40 mouse cellular contexts compared by ENCODE assay signal in the genomic region with DNA sequence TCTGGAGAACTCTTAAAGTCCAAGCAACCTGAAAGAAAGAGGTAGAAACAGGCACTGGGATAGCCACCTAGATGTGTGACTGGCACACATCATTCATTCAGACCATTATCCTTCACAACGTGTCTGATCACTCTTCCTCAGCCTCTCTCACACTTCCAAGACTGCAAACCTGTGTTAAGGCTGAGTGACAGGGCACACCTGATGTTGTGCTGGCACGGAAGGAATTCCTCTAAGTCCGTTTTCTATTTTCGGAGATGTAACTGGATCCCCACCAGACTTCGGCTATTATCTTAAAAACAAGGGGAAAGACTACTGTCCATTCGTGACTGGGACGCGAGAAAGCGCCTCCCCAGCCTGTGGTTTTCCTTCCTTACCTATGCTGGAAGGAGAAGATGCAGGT. TPM values are rescaled to one million over a fixed set of nuclear protein-coding genes. Genes with fewer than 3 reads are reported as not detected.
DNase-seq lines count a peak whose midpoint lies in the region; ATAC-seq and TF ChIP-seq lines count a peak whose summit lies in the region.
"Had no signal": no experiment of that assay in that cellular context is flagged by ENCODE, and none has a peak within 500 bp of the region (broad histone marks: within the 10 kb centered on the region; RNA-seq: fewer than 3 reads in every experiment).

No protein-coding gene starts in this region.

- H3K4me1 ChIP-seq in hindbrain, embryonic 11.5 days (replicated peaks; ENCODE audit: control insufficient read depth, insufficient read depth, low read length), result peaks cover 9% of the 10 kb centered on the region
- H3K4me1 ChIP-seq in hindbrain, postnatal 0 days (ENCODE audit: insufficient read depth, low read length), result peaks cover 13% of the 10 kb centered on the region
- H3K4me1 ChIP-seq in midbrain, embryonic 11.5 days (ENCODE audit: control insufficient read depth, insufficient read depth, low read length), result peaks cover 33% of the 10 kb centered on the region
- H3K4me1 ChIP-seq in midbrain, postnatal 0 days (ENCODE audit: insufficient read depth, low read length), result peaks cover 7% of the 10 kb centered on the region; the same call in 1 of the 2 replicates
- H3K4me1 ChIP-seq in embryonic facial prominence, embryonic 12.5 days, result peaks cover 27% of the 10 kb centered on the region
- H3K4me1 ChIP-seq in neural tube, embryonic 13.5 days (replicated peaks), result peaks cover 36% of the 10 kb centered on the region

- H3K9me3 ChIP-seq in hindbrain, embryonic 11.5 days (ENCODE audit: control insufficient read depth, low read length), result no peaks in the 10 kb centered on the region
- no peaks in the 10 kb centered on the region for H3K9me3 ChIP-seq in hindbrain, postnatal 0 days (ENCODE audit: low read length)
- H3K9me3 ChIP-seq in midbrain, embryonic 11.5 days (ENCODE audit: control insufficient read depth, low read length), result no peaks in the 10 kb centered on the region
- H3K9me3 ChIP-seq in midbrain, postnatal 0 days (ENCODE audit: low read length), result no peaks in the 10 kb centered on the region
- no peaks in the 10 kb centered on the region for H3K9me3 ChIP-seq in embryonic facial prominence, embryonic 12.5 days
- H3K9me3 ChIP-seq in neural tube, embryonic 13.5 days, result no peaks in the 10 kb centered on the region
- H3K9me3 ChIP-seq: forebrain, embryonic 12.5 days; heart, embryonic 10.5 days; heart, embryonic 15.5 days; hindbrain, embryonic 15.5 days; liver, embryonic 12.5 days had no signal

- no peak for TF ChIP-seq CTCF in hindbrain, postnatal 0 days (IDR thresholded peaks at IDR 0.05; ENCODE audit: low read depth)
- TF ChIP-seq CTCF in midbrain, postnatal 0 days (IDR thresholded peaks at IDR 0.05), result no peak

- H3K36me3 ChIP-seq in hindbrain, embryonic 11.5 days (ENCODE audit: control insufficient read depth, insufficient read depth, low read length), result no peaks in the 10 kb centered on the region
- H3K36me3 ChIP-seq in hindbrain, postnatal 0 days (ENCODE audit: insufficient read depth, low read length), result no peaks in the 10 kb centered on the region
- no peaks in the 10 kb centered on the region for H3K36me3 ChIP-seq in midbrain, embryonic 11.5 days (ENCODE audit: control insufficient read depth, insufficient read depth, low read length)
- H3K36me3 ChIP-seq in midbrain, postnatal 0 days (ENCODE audit: insufficient read depth, low read length), result no peaks in the 10 kb centered on the region
- H3K36me3 ChIP-seq in embryonic facial prominence, embryonic 12.5 days, result no peaks in the 10 kb centered on the region
- H3K36me3 ChIP-seq in neural tube, embryonic 13.5 days, result no peaks in the 10 kb centered on the region
- H3K36me3 ChIP-seq: forebrain, embryonic 12.5 days; heart, embryonic 10.5 days; heart, embryonic 15.5 days; hindbrain, embryonic 15.5 days; liver, embryonic 12.5 days had no signal

- H3K4me3 ChIP-seq in hindbrain, embryonic 11.5 days (ENCODE audit: low read depth, low read length), result no peak overlapping the region
- no peak overlapping the region for H3K4me3 ChIP-seq in hindbrain, postnatal 0 days (ENCODE audit: low read length)
- no peak overlapping the region for H3K4me3 ChIP-seq in midbrain, embryonic 11.5 days (ENCODE audit: low read depth, low read length)
- H3K4me3 ChIP-seq in midbrain, postnatal 0 days (ENCODE audit: low read depth, low read length), result no peak overlapping the region
- H3K4me3 ChIP-seq in embryonic facial prominence, embryonic 12.5 days, result peak overlapping the region; percentile 50
- no peak overlapping the region for H3K4me3 ChIP-seq in neural tube, embryonic 13.5 days
- H3K4me3 ChIP-seq: erythroblast, embryonic 14.5 days had no signal

- peaks cover 76% of the 10 kb centered on the region for H3K27me3 ChIP-seq in hindbrain, embryonic 11.5 days (ENCODE audit: control insufficient read depth, insufficient read depth, low read length)
- peaks cover 65% of the 10 kb centered on the region for H3K27me3 ChIP-seq in hindbrain, postnatal 0 days (ENCODE audit: insufficient read depth, low read length)
- H3K27me3 ChIP-seq in midbrain, embryonic 11.5 days (ENCODE audit: control insufficient read depth, insufficient read depth, low read length), result peaks cover 79% of the 10 kb centered on the region
- H3K27me3 ChIP-seq in midbrain, postnatal 0 days (ENCODE audit: insufficient read depth, low read length), result peaks cover 58% of the 10 kb centered on the region
- H3K27me3 ChIP-seq in embryonic facial prominence, embryonic 12.5 days, result peaks cover 76% of the 10 kb centered on the region
- peaks cover 99% of the 10 kb centered on the region for H3K27me3 ChIP-seq in neural tube, embryonic 13.5 days

- H3K9ac ChIP-seq in hindbrain, embryonic 11.5 days (ENCODE audit: low read depth, low read length), result no peak overlapping the region
- H3K9ac ChIP-seq in hindbrain, postnatal 0 days (replicated peaks; ENCODE audit: low read length), result no peak overlapping the region
- no peak overlapping the region for H3K9ac ChIP-seq in midbrain, embryonic 11.5 days (ENCODE audit: low read length)
- H3K9ac ChIP-seq in midbrain, postnatal 0 days (replicated peaks; ENCODE audit: low read length, poor library complexity, severe bottlenecking), result no peak overlapping the region
- no peak overlapping the region; the same call in 1 of the 2 replicates for H3K9ac ChIP-seq in embryonic facial prominence, embryonic 12.5 days
- no peak overlapping the region for H3K9ac ChIP-seq in neural tube, embryonic 13.5 days
- H3K9ac ChIP-seq: forebrain, embryonic 12.5 days; heart, embryonic 15.5 days; hindbrain, embryonic 15.5 days; liver, embryonic 12.5 days; liver, postnatal 0 days had no signal

- no peak overlapping the region for H3K27ac ChIP-seq in hindbrain, embryonic 11.5 days (ENCODE audit: low read depth, low read length)
- no peak overlapping the region for H3K27ac ChIP-seq in hindbrain, postnatal 0 days
- no peak overlapping the region for H3K27ac ChIP-seq in midbrain, embryonic 11.5 days (ENCODE audit: low read depth, low read length)
- no peak overlapping the region for H3K27ac ChIP-seq in midbrain, postnatal 0 days (ENCODE audit: low read depth, low read length)
- no peak overlapping the region for H3K27ac ChIP-seq in embryonic facial prominence, embryonic 12.5 days
- no peak overlapping the region for H3K27ac ChIP-seq in neural tube, embryonic 13.5 days (replicated peaks)
- H3K27ac ChIP-seq: heart, embryonic 10.5 days; heart, embryonic 15.5 days; hindbrain, embryonic 15.5 days; liver, embryonic 12.5 days; macrophage had no signal

- no peak for ATAC-seq in hindbrain, embryonic 11.5 days (ENCODE audit: low FRiP score)
- ATAC-seq in hindbrain, postnatal 0 days, result no peak
- ATAC-seq in midbrain, embryonic 11.5 days (ENCODE audit: low FRiP score), result no peak
- no peak for ATAC-seq in midbrain, postnatal 0 days (ENCODE audit: low FRiP score)
- no peak for ATAC-seq in embryonic facial prominence, embryonic 12.5 days (ENCODE audit: insufficient number of reproducible peaks, insufficient read depth, low FRiP score, low TSS enrichment)
- ATAC-seq in neural tube, embryonic 13.5 days (ENCODE audit: low read depth), result no peak
- ATAC-seq: CD4-positive, CD25-positive, alpha-beta regulatory T cell, adult 4 months; intestine, embryonic 16.5 days; liver, embryonic 12.5 days; liver, postnatal 0 days; lung, postnatal 0 days had no signal

- 2% methylated on average over 9 of the region's 9 CpGs for WGBS in hindbrain, embryonic 11.5 days
- 5% methylated on average over 9 of the region's 9 CpGs for WGBS in hindbrain, postnatal 0 days
- 3% methylated on average over 9 of the region's 9 CpGs for WGBS in midbrain, embryonic 11.5 days
- 4% methylated on average over 9 of the region's 9 CpGs for WGBS in midbrain, postnatal 0 days
- 4% methylated on average over 9 of the region's 9 CpGs for WGBS in embryonic facial prominence, embryonic 12.5 days
- WGBS in neural tube, embryonic 13.5 days, result 4% methylated on average over 9 of the region's 9 CpGs

- no peak overlapping the region for H3K4me2 ChIP-seq in hindbrain, embryonic 11.5 days (replicated peaks; ENCODE audit: low read depth, low read length)
- H3K4me2 ChIP-seq in hindbrain, postnatal 0 days (ENCODE audit: low read depth, low read length), result no peak overlapping the region
- no peak overlapping the region for H3K4me2 ChIP-seq in midbrain, embryonic 11.5 days
- H3K4me2 ChIP-seq in midbrain, postnatal 0 days (ENCODE audit: low read depth, low read length, poor library complexity, severe bottlenecking), result no peak overlapping the region
- H3K4me2 ChIP-seq in embryonic facial prominence, embryonic 12.5 days (replicated peaks), result peak overlapping the region; percentile 85
- H3K4me2 ChIP-seq in neural tube, embryonic 13.5 days, result peak overlapping the region; percentile 56

- DNase-seq in hindbrain, embryonic 11.5 days (ENCODE audit: low spot score), result peak; percentile 49
- no peak for DNase-seq in hindbrain, postnatal 0 days (ENCODE audit: low spot score)
- peak; percentile 92 for DNase-seq in midbrain, embryonic 11.5 days (ENCODE audit: low spot score, missing footprints)
- DNase-seq in midbrain, postnatal 0 days (ENCODE audit: low spot score), result no peak
- DNase-seq in heart, adult 8-10 months (ENCODE audit: low spot score), result no peak
- DNase-seq: adrenal gland, postnatal 14 days; cerebellum, adult 11 months; cerebellum, adult 9-10 months; cerebellum, postnatal 36 days; embryo, embryonic 11 days; gastrocnemius, postnatal 14 days; kidney, adult 9 months; kidney, postnatal 25 days; liver, postnatal 0 days; right cerebral cortex, adult 18-20 months; spleen, adult 18-20 months; thymus, postnatal 14 days had no signal

RNA-seq across cellular contexts. Expression of gene Foxl2, which starts 1.3 kb away (rescaled TPM):
- polyA plus RNA-seq in hindbrain, embryonic 11.5 days (2014; fragmentation: Nextera tagmentation; extraction: Ambion mirVana), result 1.0 and 1.3 TPM in 2 replicates
- total RNA-seq in hindbrain, postnatal 0 days (2014; rRNA removed), result 0.04 and 0.05 TPM in 2 replicates
- 0.28 and 0.57 TPM in 2 replicates for polyA plus RNA-seq in hindbrain, postnatal 0 days (2015; fragmentation: Nextera tagmentation; extraction: Ambion mirVana)
- polyA plus RNA-seq in midbrain, embryonic 11.5 days (2014; fragmentation: Nextera tagmentation; extraction: Ambion mirVana), result 2.2 and 3.6 TPM in 2 replicates
- 0.22 and 0.66 TPM in 2 replicates for total RNA-seq in midbrain, postnatal 0 days (2014; rRNA removed)
- polyA plus RNA-seq in midbrain, postnatal 0 days (2015; fragmentation: Nextera tagmentation; extraction: Ambion mirVana), result 0.70 and 0.79 TPM in 2 replicates
- 11.0 and 14.3 TPM in 2 replicates for polyA plus RNA-seq in embryonic facial prominence, embryonic 12.5 days (2016; fragmentation: Nextera tagmentation; extraction: Ambion mirVana)
- 0.63 and 0.68 TPM in 2 replicates for polyA plus RNA-seq in neural tube, embryonic 13.5 days (2015; fragmentation: Nextera tagmentation; extraction: Ambion mirVana)
- not detected for total RNA-seq in heart, adult 8-10 months (2022)
- total RNA-seq: adrenal gland, postnatal 14 days; gastrocnemius, postnatal 14 days; granulocyte monocyte progenitor cell, adult 5-6 weeks; heart, postnatal 25 days; megakaryocyte-erythroid progenitor cell, adult 5-6 weeks; monocyte, adult 5-6 weeks had no signal
- polyA plus RNA-seq: CD4-positive, CD25-positive, alpha-beta regulatory T cell, adult 4 months; erythroblast, embryonic 14.5 days; heart, embryonic 15.5 days; intestine, embryonic 16.5 days; liver, embryonic 12.5 days; liver, postnatal 0 days; lung, postnatal 0 days; macrophage; stomach, embryonic 16.5 days; urinary bladder, adult 2 months had no signal

RNA-seq across cellular contexts. Expression of gene Faim, which starts 32.3 kb away (rescaled TPM):
- 92.0 and 96.3 TPM in 2 replicates for polyA plus RNA-seq in hindbrain, embryonic 11.5 days (2014; fragmentation: Nextera tagmentation; extraction: Ambion mirVana)
- total RNA-seq in hindbrain, postnatal 0 days (2014; rRNA removed), result 31.3 and 32.1 TPM in 2 replicates
- 116 and 123 TPM in 2 replicates for polyA plus RNA-seq in hindbrain, postnatal 0 days (2015; fragmentation: Nextera tagmentation; extraction: Ambion mirVana)
- polyA plus RNA-seq in midbrain, embryonic 11.5 days (2014; fragmentation: Nextera tagmentation; extraction: Ambion mirVana), result 87.3 and 91.8 TPM in 2 replicates
- total RNA-seq in midbrain, postnatal 0 days (2014; rRNA removed), result 49.6 and 55.7 TPM in 2 replicates
- 97.9 and 109 TPM in 2 replicates for polyA plus RNA-seq in midbrain, postnatal 0 days (2015; fragmentation: Nextera tagmentation; extraction: Ambion mirVana)
- 55.2 and 56.3 TPM in 2 replicates for polyA plus RNA-seq in embryonic facial prominence, embryonic 12.5 days (2016; fragmentation: Nextera tagmentation; extraction: Ambion mirVana)
- polyA plus RNA-seq in neural tube, embryonic 13.5 days (2015; fragmentation: Nextera tagmentation; extraction: Ambion mirVana), result 106 and 127 TPM in 2 replicates
- total RNA-seq in heart, adult 8-10 months (2022), result 1 to 10 TPM; 3.8 to 5.6 (median 4.3) TPM

RNA-seq across cellular contexts. Expression of gene 7420426K07Rik, which starts 50.9 kb away (rescaled TPM):
- not detected in 2 replicates for polyA plus RNA-seq in hindbrain, embryonic 11.5 days (2014; fragmentation: Nextera tagmentation; extraction: Ambion mirVana)
- not detected in 2 replicates for total RNA-seq in hindbrain, postnatal 0 days (2014; rRNA removed)
- not detected in 2 replicates for polyA plus RNA-seq in hindbrain, postnatal 0 days (2015; fragmentation: Nextera tagmentation; extraction: Ambion mirVana)
- polyA plus RNA-seq in midbrain, embryonic 11.5 days (2014; fragmentation: Nextera tagmentation; extraction: Ambion mirVana), result 0.11 TPM in 1 of 2 replicates, not detected in the other
- total RNA-seq in midbrain, postnatal 0 days (2014; rRNA removed), result not detected in 2 replicates
- polyA plus RNA-seq in midbrain, postnatal 0 days (2015; fragmentation: Nextera tagmentation; extraction: Ambion mirVana), result not detected in 2 replicates
- polyA plus RNA-seq in embryonic facial prominence, embryonic 12.5 days (2016; fragmentation: Nextera tagmentation; extraction: Ambion mirVana), result not detected in 2 replicates
- polyA plus RNA-seq in neural tube, embryonic 13.5 days (2015; fragmentation: Nextera tagmentation; extraction: Ambion mirVana), result not detected in 2 replicates
- total RNA-seq in heart, adult 8-10 months (2022), result not detected
- total RNA-seq: adrenal gland, postnatal 14 days; gastrocnemius, postnatal 14 days; granulocyte monocyte progenitor cell, adult 5-6 weeks; heart, postnatal 25 days; layer of hippocampus, adult 18-20 months; layer of hippocampus, postnatal 10 days; left cerebral cortex, adult 18-20 months; left cerebral cortex, postnatal 25 days; megakaryocyte-erythroid progenitor cell, adult 5-6 weeks; monocyte, adult 5-6 weeks had no signal
- polyA plus RNA-seq: CD4-positive, CD25-positive, alpha-beta regulatory T cell, adult 4 months; erythroblast, embryonic 14.5 days; forebrain, embryonic 12.5 days; heart, embryonic 10.5 days; heart, embryonic 15.5 days; hindbrain, embryonic 15.5 days; intestine, embryonic 16.5 days; limb, embryonic 14.5 days; liver, embryonic 12.5 days; liver, postnatal 0 days; lung, postnatal 0 days; macrophage; stomach, embryonic 16.5 days; urinary bladder, adult 2 months had no signal

Comparison
In these comparisons a context has a peak if more than half of its experiments do, and no peak if none do; other contexts are left out.
1. DNase-seq: peak in hindbrain, embryonic 11.5 days (single experiment) and midbrain, embryonic 11.5 days (single experiment); none in hindbrain, postnatal 0 days (single experiment), midbrain, postnatal 0 days (single experiment) and heart, adult 8-10 months (single experiment).
2. H3K4me2 ChIP-seq: peak in embryonic facial prominence, embryonic 12.5 days (single experiment) and neural tube, embryonic 13.5 days (single experiment); none in hindbrain, embryonic 11.5 days (single experiment), hindbrain, postnatal 0 days (single experiment), midbrain, embryonic 11.5 days (single experiment) and midbrain, postnatal 0 days (single experiment).